Mouse (Mus musculus) mouse trophoblast stem cell (cell line): ENCODE measurements around the gene Kdm6b.

Experiments
- in situ Hi-C, 2 experiments: fragments of 300-500 bp; cut with MseI, MboI; formaldehyde crosslinking; loops; 2 replicates in 1 of 2; 3 replicates in 1 of 2; pipeline ENCODE4 v1.15.1; 2025

Kdm6b gene

GRCm38 (mm10) chr11:69413221-69414181 is at the start of gene Kdm6b:
TSS of gene Kdm6b (minus strand) at chr11:69413675.
- in situ Hi-C loops: no loop called here

- in situ Hi-C loops: no loop called here
These were observed 48.1 kb upstream of the Kdm6b start for GRCm38 (mm10) chr11:69461568-69461967.

- in situ Hi-C loops: no loop called here
These were observed 46.4 kb upstream of the Kdm6b start for GRCm38 (mm10) chr11:69459883-69460282.

- in situ Hi-C loops: no loop called here
These were observed 43.6 kb upstream of the Kdm6b start for GRCm38 (mm10) chr11:69457006-69457579.

- in situ Hi-C loops: no loop called here
These were observed 38.8 kb upstream of the Kdm6b start for GRCm38 (mm10) chr11:69452114-69452867.

GRCm38 (mm10) chr11:69447299-69447698 is 33.8 kb upstream of the Kdm6b start:
- in situ Hi-C loops: no loop called here

- in situ Hi-C loops: no loop called here
These were observed 29.9 kb upstream of the Kdm6b start for GRCm38 (mm10) chr11:69443328-69443727.

GRCm38 (mm10) chr11:69437291-69437690 is 23.8 kb upstream of the Kdm6b start:
- in situ Hi-C loops: no loop called here

- in situ Hi-C loops: no loop called here
These were observed 19.7 kb upstream of the Kdm6b start for GRCm38 (mm10) chr11:69433189-69433588.

- in situ Hi-C loops: no loop called here
These were observed 19.1 kb upstream of the Kdm6b start for GRCm38 (mm10) chr11:69432640-69432982.

- in situ Hi-C loops: no loop called here
These were observed 18.6 kb upstream of the Kdm6b start for GRCm38 (mm10) chr11:69431829-69432639.

GRCm38 (mm10) chr11:69430631-69431030 is 17.2 kb upstream of the Kdm6b start:
- in situ Hi-C loops: no loop called here

GRCm38 (mm10) chr11:69429313-69429712 is 15.8 kb upstream of the Kdm6b start:
- in situ Hi-C loops: no loop called here

GRCm38 (mm10) chr11:69428751-69429150 is 15.3 kb upstream of the Kdm6b start:
- in situ Hi-C loops: no loop called here

GRCm38 (mm10) chr11:69426246-69426645 is 12.8 kb upstream of the Kdm6b start:
- in situ Hi-C loops: no loop called here

- in situ Hi-C loops: no loop called here
These were observed 10.4 kb upstream of the Kdm6b start for GRCm38 (mm10) chr11:69423885-69424284.

GRCm38 (mm10) chr11:69422842-69423241 is 9.4 kb upstream of the Kdm6b start:
- in situ Hi-C loops: no loop called here

- in situ Hi-C loops: no loop called here
These were observed 7.9 kb upstream of the Kdm6b start for GRCm38 (mm10) chr11:69421131-69421977.

- in situ Hi-C loops: no loop called here
These were observed 7.1 kb upstream of the Kdm6b start for GRCm38 (mm10) chr11:69420554-69421000.

GRCm38 (mm10) chr11:69419813-69420553 is 6.5 kb upstream of the Kdm6b start:
- in situ Hi-C loops: no loop called here
